Mouse (Mus musculus) embryonic fibroblast, embryonic 13.5 days (primary cell): ENCODE results near the gene Tcp11l2. TPM values are rescaled to one million over a fixed set of nuclear protein-coding genes. Genes with fewer than 3 reads are reported as not detected.
A peak's percentile ranks its signal among the peaks of the same experiment; 100 is the strongest.

ENCODE experiments used
- H3K27ac ChIP-seq: 2 replicates; pipeline ENCODE4 v1.5.1; 2012; ENCODE audit warnings: low read length, control low read depth, inconsistent platforms; ENCODE audit not compliant: insufficient read depth
- H3K4me1 ChIP-seq: 2 replicates; pipeline ENCODE4 v1.6.1; 2011; ENCODE audit warnings: low read length; ENCODE audit not compliant: control insufficient read depth, insufficient read depth
- H3K4me3 ChIP-seq: 2 replicates; pipeline ENCODE4 v1.5.1; 2011; ENCODE audit warnings: mild to moderate bottlenecking, control low read depth, low read length; ENCODE audit not compliant: insufficient read depth
- CTCF ChIP-seq: IDR thresholded peaks from 2 replicates; pipeline ENCODE4 v1.5.1; 2011; ENCODE audit warnings: mild to moderate bottlenecking, control low read depth, low read length, moderate library complexity, borderline replicate concordance; ENCODE audit not compliant: insufficient read depth
- POLR2A ChIP-seq: IDR thresholded peaks from 2 replicates; pipeline ENCODE4 v1.6.1; 2011; ENCODE audit warnings: low read depth, mild to moderate bottlenecking, control low read depth, low read length, moderate library complexity
- polyA plus RNA-seq: library from polyadenylated mRNA; stranded (reverse); fragments of >200 nt; gene quantifications from 2 replicates; pipeline ENCODE4 v1.2.4, GENCODE M21; 2011; ENCODE audit warnings: low read depth; ENCODE audit not compliant: missing spikeins, insufficient read length

Tcp11l2 gene
- polyA plus RNA-seq, 1 experiment = 8.4 TPM

DNA sequence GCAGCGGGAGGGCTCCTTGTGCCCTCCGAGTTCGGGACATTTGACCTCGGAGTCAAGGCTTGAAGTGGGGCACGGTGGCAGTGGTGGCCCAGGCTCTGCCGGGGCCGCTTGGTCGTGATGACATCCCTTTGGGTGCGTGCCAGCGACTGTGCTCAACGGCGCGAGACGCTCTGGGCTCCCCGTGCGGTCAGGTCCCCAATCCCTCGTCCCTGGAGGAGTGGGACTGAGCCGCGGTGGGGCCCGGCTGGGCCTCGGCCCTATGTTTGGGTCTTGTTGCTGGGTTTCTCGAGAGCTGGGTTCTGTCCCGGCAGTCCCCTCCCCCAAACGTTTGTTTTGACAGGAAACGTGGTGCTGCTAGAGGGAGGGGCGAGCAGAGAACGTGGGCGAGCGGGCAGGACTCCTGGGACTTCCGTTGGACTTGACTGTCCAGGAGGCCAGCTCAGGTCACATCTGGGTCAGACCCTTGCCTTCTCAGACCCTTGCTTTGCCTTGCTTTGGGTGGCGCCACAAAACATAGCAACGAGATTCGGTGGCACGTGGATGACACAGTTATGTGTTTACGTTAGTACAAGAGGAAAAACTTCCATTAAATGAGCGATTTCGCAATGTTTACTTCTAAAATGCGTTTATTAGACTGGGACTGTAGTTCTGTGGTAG lies 773 bp downstream of the Tcp11l2 start:
- Histone ChIP-seq H3K4me3 (peak overlapping the region; percentile 70), H3K4me1 (peaks cover 2% of the 10 kb centered on the region; the same call in 1 of the 2 replicates), H3K27ac (no peak overlapping the region)
- no peak for TF ChIP-seq CTCF
- no peak for TF ChIP-seq POLR2A

- no peak for TF ChIP-seq POLR2A
- H3K4me1 ChIP-seq = peaks cover 2% of the 10 kb centered on the region; the same call in 1 of the 2 replicates
- H3K27ac ChIP-seq = no peak overlapping the region
- H3K4me3 ChIP-seq = no peak overlapping the region
These were observed 2.3 kb downstream of the Tcp11l2 start for GRCm38 (mm10) chr10:84578738-84579137.

DNA sequence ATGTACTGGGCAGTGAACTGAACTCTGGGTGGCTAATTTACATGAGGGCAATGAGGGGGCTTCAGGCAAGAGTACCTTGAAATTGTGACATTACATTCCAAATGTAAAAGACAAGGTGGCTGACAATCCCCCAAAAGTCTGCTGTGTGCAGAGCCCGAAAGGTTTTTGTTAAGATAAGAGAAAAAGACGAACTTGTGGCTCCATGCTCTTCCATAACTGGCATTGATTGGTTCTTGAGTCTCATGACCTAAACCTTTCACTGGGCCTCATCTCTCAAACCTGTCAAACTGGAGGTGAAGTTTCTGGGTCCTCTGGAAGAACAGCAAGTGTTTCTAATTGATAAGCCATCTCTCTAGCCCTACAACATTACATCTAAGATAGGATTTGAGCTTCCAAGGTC lies 3.1 kb downstream of the Tcp11l2 start:
- TF ChIP-seq CTCF (no peak), POLR2A (no peak)
- no peak overlapping the region for H3K4me3 ChIP-seq
- no peak overlapping the region for H3K27ac ChIP-seq
- peaks cover 2% of the 10 kb centered on the region for H3K4me1 ChIP-seq

DNA sequence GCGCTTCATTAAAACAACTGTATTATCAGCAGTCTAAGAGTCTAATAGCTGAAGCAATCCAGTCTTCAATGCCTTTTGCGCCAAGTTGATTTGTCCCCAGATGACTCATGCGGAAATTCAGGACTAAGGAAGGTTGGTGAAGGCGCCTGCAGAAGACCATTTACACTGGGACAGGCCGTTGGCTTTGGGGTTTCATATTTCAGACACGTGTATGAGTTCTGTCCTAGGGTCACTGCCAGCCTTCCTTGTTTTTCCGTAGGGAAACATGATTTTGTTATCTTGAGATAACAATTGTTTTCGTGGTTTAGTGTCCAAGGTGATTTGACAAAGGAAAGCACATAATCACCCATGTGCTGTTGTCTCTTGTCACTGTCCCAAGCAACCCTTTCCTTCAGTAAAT lies 4.8 kb downstream of the Tcp11l2 start:
- H3K4me1 ChIP-seq = peaks cover 5% of the 10 kb centered on the region
- no peak overlapping the region for H3K4me3 ChIP-seq
- no peak for TF ChIP-seq POLR2A
- TF ChIP-seq CTCF = no peak
- no peak overlapping the region for H3K27ac ChIP-seq

- Histone ChIP-seq H3K4me3 (no peak overlapping the region), H3K27ac (no peak overlapping the region), H3K4me1 (peaks cover 5% of the 10 kb centered on the region)
- no peak for TF ChIP-seq POLR2A
- no peak for TF ChIP-seq CTCF
These were observed 5.8 kb downstream of the Tcp11l2 start for GRCm38 (mm10) chr10:84582236-84582635.

- TF ChIP-seq CTCF = no peak
- TF ChIP-seq POLR2A = no peak
- peak overlapping the region; percentile 39; the same call in 1 of the 2 replicates for H3K27ac ChIP-seq
- peaks cover 3% of the 10 kb centered on the region; the same call in 1 of the 2 replicates for H3K4me1 ChIP-seq
- no peak overlapping the region for H3K4me3 ChIP-seq
These were observed 8.2 kb downstream of the Tcp11l2 start for GRCm38 (mm10) chr10:84584451-84585293.

- TF ChIP-seq POLR2A (no peak), CTCF (no peak)
- Histone ChIP-seq H3K27ac (no peak overlapping the region), H3K4me3 (no peak overlapping the region), H3K4me1 (peaks cover 3% of the 10 kb centered on the region; the same call in 1 of the 2 replicates)
These were observed 8.8 kb downstream of the Tcp11l2 start for GRCm38 (mm10) chr10:84585294-84585650.

- Histone ChIP-seq H3K27ac (no peak overlapping the region), H3K4me3 (no peak overlapping the region), H3K4me1 (no peaks in the 10 kb centered on the region)
- TF ChIP-seq POLR2A (no peak), CTCF (no peak)
These were observed 14.5 kb downstream of the Tcp11l2 start for GRCm38 (mm10) chr10:84590956-84591355.

GRCm38 (mm10) chr10:84591640-84592148 lies 15.3 kb downstream of the Tcp11l2 start:
- Histone ChIP-seq H3K27ac (no peak overlapping the region), H3K4me1 (no peaks in the 10 kb centered on the region), H3K4me3 (no peak overlapping the region)
- TF ChIP-seq CTCF = no peak
- no peak for TF ChIP-seq POLR2A

DNA sequence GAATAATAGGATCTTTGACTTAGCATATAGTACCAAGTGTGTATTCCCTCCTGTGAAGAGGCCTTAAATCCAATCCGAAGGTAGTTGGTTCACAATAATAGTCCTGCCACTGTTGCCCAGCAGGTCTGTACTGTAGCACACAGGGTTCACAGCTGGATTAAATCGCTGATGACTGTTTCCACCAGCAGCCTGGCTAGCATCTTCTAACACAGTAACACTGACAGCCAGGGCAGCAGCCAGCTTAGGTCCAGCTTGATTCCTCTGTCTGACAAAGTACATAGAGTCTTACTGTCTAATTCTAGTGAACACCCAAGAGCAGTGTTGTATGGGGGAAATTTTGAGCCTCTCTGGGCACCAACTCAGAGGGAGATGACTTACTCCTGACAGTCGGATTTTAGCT lies 16.3 kb downstream of the Tcp11l2 start:
- no peaks in the 10 kb centered on the region for H3K4me1 ChIP-seq
- H3K27ac ChIP-seq = no peak overlapping the region
- no peak for TF ChIP-seq CTCF
- no peak for TF ChIP-seq POLR2A
- no peak overlapping the region for H3K4me3 ChIP-seq
